Mouse (Mus musculus): ENCODE data around the gene Rag2. TPM values are rescaled to one million over a fixed set of nuclear protein-coding genes. Genes with fewer than 3 reads are reported as not detected.

Gene Rag2
- polyA plus RNA-seq (2012; rRNA removed), result not detected in 2 replicates

DNA sequence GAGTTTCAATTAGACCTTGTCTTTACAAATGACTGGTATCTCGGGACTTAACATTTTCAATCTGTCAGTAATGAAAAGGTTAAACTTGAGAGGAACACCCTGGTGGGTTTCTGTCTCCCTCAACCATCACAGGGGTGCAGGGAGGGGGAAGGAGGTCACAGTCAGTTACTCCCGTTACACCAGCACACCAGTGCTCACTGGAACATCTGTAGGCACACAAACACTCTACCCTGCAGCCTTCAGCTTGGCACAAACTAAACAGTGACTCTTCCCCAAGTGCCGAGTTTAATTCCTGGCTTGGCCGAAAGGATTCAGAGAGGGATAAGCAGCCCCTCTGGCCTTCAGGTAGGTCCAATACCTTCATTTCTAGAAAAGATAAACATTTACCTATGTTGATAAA lies at the start of gene Rag2:
Gene Rag2, plus strand, starts transcription at position 193 of the 400 bp plus-strand sequence.
- DNase-seq, result no peak
- TF ChIP-seq CTCF (IDR thresholded peaks at IDR 0.05; ENCODE audit: insufficient read depth, low read length), result no peak
- no peaks in the 10 kb centered on the region for H3K4me1 ChIP-seq (ENCODE audit: control insufficient read depth, insufficient read depth, low read length)
- 58% methylated on average over 4 of the region's 4 CpGs for WGBS
- no peak within 1 kb of the TSS for H3K4me3 ChIP-seq (replicated peaks; ENCODE audit: extremely low read depth, low read depth, low read length)

DNA sequence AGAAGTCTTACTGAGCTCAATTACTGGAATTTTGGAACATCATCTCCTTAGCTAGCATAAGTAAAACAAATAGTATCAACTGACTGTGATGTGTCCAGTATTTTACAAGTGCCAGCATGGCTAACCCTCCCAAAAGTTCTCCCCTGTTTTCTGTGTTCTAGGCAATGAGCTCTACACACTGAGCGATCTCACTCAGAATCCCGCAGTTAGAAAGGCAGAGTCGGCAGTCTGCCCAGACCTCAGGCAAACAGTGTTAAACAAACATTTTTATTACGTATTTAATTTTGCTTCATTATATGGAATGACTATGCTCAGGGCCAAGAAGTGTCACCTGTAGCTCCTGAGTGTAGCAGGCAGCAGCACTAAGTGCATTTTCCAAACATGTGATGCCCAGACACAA lies 47.3 kb upstream of the Rag2 start:
- Histone ChIP-seq H3K4me3 (replicated peaks; ENCODE audit: extremely low read depth, low read depth, low read length) (no peak overlapping the region), H3K4me1 (ENCODE audit: control insufficient read depth, insufficient read depth, low read length) (no peaks in the 10 kb centered on the region)
- 63% methylated on average over 4 of the region's 4 CpGs for WGBS
- TF ChIP-seq CTCF (IDR thresholded peaks at IDR 0.05; ENCODE audit: insufficient read depth, low read length) (no peak), POLR2A (IDR thresholded peaks at IDR 0.05; ENCODE audit: borderline replicate concordance, extremely low read depth, low read depth, low read length) (no peak)
- no peak for DNase-seq

DNA sequence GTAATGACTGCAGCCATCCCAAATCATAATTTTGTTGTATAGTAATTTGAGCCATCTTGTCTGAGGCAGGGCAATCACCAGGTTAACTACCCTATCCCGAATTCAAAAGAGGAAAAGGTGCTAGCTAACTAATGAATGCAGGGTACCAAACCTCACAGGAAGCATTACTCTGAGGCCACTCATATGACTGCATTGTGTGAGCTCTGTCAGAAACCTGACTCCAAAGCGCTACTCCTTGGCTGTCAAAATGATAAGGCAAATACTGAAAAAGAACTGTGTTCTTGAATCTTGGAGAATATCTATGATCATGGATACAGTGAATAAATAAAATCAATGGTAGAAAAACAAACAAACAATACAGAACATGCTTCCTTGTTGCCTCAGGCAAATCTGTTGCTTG lies 44.5 kb upstream of the Rag2 start:
- TF ChIP-seq CTCF (IDR thresholded peaks at IDR 0.05; ENCODE audit: insufficient read depth, low read length) (no peak), POLR2A (IDR thresholded peaks at IDR 0.05; ENCODE audit: borderline replicate concordance, extremely low read depth, low read depth, low read length) (no peak)
- H3K4me1 ChIP-seq (ENCODE audit: control insufficient read depth, insufficient read depth, low read length), result no peaks in the 10 kb centered on the region
- H3K4me3 ChIP-seq (replicated peaks; ENCODE audit: extremely low read depth, low read depth, low read length), result no peak overlapping the region
- 66% methylated on average over 2 of the region's 2 CpGs for WGBS
- DNase-seq, result no peak

DNA sequence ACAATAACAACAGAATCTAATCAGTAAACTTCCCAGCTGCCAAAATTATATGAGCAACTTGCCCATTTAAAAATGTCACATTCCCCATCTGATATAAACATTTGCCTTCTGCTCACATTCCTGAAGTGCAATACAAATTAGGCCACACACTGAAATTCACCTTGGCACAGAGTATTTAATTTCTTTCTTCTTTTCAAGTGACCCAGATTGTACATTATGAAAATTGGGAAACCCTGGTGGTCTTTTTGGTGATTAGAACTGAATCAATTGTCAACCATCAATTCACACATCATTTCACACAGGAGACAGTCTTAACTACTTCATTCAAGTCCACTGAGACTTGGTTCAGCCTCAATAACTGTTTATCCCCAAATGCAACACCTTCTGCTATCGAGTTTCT lies 44.1 kb upstream of the Rag2 start:
- Histone ChIP-seq H3K4me1 (ENCODE audit: control insufficient read depth, insufficient read depth, low read length) (no peaks in the 10 kb centered on the region), H3K4me3 (replicated peaks; ENCODE audit: extremely low read depth, low read depth, low read length) (no peak overlapping the region)
- TF ChIP-seq POLR2A (IDR thresholded peaks at IDR 0.05; ENCODE audit: borderline replicate concordance, extremely low read depth, low read depth, low read length) (no peak), CTCF (IDR thresholded peaks at IDR 0.05; ENCODE audit: insufficient read depth, low read length) (no peak)
- no peak for DNase-seq
- 52% methylated on average over 1 of the region's 1 CpGs for WGBS

DNA sequence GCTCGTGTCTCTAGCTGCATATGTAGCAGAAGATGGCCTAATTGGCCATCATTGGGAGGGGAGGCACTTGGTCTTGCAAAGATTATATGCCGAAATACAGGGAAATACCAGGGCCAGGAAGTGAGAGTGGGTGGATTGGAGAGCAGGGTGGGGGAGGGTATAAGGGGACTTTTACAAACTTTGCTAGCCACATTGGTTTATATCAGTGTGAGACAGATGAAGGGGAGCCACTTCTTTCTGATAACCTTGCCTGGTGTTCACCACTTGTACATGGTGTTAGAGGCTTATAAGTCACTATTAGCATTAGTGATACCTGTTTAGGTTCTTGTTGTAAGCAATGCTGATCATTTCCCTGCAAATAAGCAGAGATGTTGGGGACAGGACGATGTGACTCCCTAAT lies 43.5 kb upstream of the Rag2 start:
- TF ChIP-seq CTCF (IDR thresholded peaks at IDR 0.05; ENCODE audit: insufficient read depth, low read length), result no peak
- no peak for TF ChIP-seq POLR2A (IDR thresholded peaks at IDR 0.05; ENCODE audit: borderline replicate concordance, extremely low read depth, low read depth, low read length)
- no peaks in the 10 kb centered on the region for H3K4me1 ChIP-seq (ENCODE audit: control insufficient read depth, insufficient read depth, low read length)
- H3K4me3 ChIP-seq (replicated peaks; ENCODE audit: extremely low read depth, low read depth, low read length), result no peak overlapping the region
- 70% methylated on average over 3 of the region's 3 CpGs for WGBS
- DNase-seq, result no peak

DNA sequence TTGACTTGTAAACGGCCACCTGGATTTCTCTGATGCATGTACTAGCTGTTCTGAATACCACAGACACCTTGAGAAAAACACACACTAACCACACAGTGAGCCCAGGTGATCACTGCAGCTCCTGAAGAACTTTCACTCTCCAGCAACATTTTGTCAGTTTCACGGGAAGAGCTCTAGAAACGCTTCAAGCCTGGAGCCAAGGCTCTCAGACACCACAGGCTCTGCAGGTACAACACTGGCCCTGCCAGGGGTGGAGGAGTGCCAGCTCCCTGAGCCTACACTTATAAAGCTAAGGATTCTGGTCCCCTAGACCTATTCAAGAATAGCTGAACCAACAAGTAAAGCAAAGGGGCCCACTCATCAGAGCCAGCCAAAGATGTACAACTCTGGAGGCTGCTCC lies 43.1 kb upstream of the Rag2 start:
- WGBS, result 77% methylated on average over 3 of the region's 3 CpGs
- DNase-seq, result no peak
- TF ChIP-seq CTCF (IDR thresholded peaks at IDR 0.05; ENCODE audit: insufficient read depth, low read length), result no peak
- no peak for TF ChIP-seq POLR2A (IDR thresholded peaks at IDR 0.05; ENCODE audit: borderline replicate concordance, extremely low read depth, low read depth, low read length)
- no peaks in the 10 kb centered on the region for H3K4me1 ChIP-seq (ENCODE audit: control insufficient read depth, insufficient read depth, low read length)
- H3K4me3 ChIP-seq (replicated peaks; ENCODE audit: extremely low read depth, low read depth, low read length), result no peak overlapping the region

DNA sequence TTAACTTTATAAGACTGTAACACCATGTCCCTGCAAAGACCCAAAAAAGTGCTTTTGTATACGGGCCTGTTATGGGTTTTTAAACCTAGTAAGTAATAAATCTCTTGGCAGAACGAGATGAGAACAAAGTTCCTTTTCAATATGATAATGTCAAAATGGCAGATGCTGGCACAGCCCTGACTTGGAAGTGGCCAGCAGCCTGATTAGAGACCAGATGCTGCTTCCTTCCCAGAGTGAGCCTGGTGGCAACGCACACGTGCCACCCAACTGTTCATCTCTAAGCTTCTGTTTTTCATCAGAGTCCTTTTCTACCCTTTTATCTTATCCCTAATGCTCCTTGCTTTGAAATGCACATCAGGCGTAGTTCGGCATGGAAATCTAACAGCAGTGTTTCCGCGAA lies 33.2 kb upstream of the Rag2 start:
- WGBS, result 85% methylated on average over 8 of the region's 8 CpGs
- Histone ChIP-seq H3K4me3 (replicated peaks; ENCODE audit: extremely low read depth, low read depth, low read length) (no peak overlapping the region), H3K4me1 (ENCODE audit: control insufficient read depth, insufficient read depth, low read length) (no peaks in the 10 kb centered on the region)
- no peak for TF ChIP-seq POLR2A (IDR thresholded peaks at IDR 0.05; ENCODE audit: borderline replicate concordance, extremely low read depth, low read depth, low read length)
- DNase-seq, result no peak

DNA sequence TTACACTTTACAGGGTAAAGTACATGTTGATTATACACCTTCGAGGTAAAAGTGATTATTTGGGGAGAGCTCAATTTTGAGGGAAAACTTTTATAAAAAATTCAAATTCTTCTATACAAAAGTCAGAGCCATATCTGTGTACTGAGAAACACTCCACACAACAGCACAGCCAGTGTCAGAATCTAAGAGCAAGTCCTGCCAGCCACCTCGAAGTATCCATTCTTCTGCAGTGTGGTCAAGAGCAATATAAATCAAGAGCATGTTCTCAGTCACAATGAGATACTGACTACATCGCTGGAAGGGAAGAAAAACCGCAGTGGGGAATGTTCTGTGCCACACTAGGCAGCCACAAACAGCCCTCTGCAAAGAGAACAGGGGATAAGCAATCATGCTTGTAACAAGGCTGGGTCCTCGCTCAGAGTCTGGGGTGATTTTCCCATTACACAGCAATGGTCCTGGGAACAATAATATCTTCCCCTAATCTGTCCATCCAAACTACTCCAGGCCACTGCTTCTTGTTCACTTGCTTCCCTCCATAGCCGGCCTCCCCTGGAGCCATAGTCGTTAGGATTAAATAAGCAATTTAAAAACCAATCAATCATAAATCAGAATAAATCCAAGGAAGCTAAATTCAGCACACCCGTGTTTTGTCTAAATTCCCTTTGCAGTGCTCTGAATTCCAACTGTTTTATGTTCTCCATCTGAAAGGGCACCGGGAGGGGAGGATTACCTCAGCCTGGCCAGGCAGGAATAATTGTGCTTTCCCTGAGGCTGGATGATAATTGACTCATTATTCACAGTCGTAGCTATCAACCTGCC lies 32.3 kb upstream of the Rag2 start:
- 58% methylated on average over 10 of the region's 10 CpGs for WGBS
- Histone ChIP-seq H3K4me1 (ENCODE audit: control insufficient read depth, insufficient read depth, low read length) (no peaks in the 10 kb centered on the region), H3K4me3 (replicated peaks; ENCODE audit: extremely low read depth, low read depth, low read length) (no peak overlapping the region)
- TF ChIP-seq CTCF (IDR thresholded peaks at IDR 0.05; ENCODE audit: insufficient read depth, low read length), result no peak
- TF ChIP-seq POLR2A (IDR thresholded peaks at IDR 0.05; ENCODE audit: borderline replicate concordance, extremely low read depth, low read depth, low read length), result no peak
- DNase-seq, result no peak

DNA sequence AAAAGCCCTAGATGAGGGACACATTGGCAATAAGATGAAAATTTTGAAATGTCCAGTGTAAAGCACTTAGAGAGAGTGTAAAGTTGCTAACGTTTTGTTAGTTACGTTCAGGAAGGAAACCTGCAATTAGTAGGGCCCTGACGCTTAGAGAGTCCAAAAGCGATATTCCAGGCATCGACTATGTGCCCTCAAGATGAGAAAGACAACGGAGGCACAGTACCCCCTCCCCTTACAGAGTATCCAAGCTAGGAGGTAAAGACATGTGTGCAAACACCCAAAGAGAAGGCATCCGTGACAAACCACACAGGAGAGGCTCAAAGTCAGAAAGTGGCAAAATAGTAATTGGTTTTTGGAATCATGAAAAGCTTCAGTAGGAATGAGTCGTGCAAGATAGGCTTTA lies 31.6 kb upstream of the Rag2 start:
- Histone ChIP-seq H3K4me1 (ENCODE audit: control insufficient read depth, insufficient read depth, low read length) (no peaks in the 10 kb centered on the region), H3K4me3 (replicated peaks; ENCODE audit: extremely low read depth, low read depth, low read length) (no peak overlapping the region)
- no peak for DNase-seq
- no peak for TF ChIP-seq POLR2A (IDR thresholded peaks at IDR 0.05; ENCODE audit: borderline replicate concordance, extremely low read depth, low read depth, low read length)
- no peak for TF ChIP-seq CTCF (IDR thresholded peaks at IDR 0.05; ENCODE audit: insufficient read depth, low read length)
- 67% methylated on average over 8 of the region's 8 CpGs for WGBS

DNA sequence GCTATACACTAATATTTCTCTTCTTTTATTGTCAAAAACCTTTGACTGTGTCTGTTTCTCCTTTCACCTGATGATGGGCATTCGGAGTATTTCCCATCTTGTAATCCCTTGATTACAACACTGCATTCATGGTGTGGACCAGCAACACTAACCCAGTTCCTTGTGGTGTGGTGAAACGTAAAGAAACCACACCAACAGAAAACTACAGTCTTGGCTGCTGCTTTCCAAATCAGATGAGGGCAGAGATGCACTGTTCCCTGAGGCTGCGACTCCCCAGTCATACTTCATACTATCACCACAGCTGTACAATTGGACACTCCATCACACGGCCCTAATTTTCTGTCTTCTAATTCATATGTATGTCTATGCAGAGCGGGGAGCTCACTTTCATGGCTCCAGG lies 29.8 kb upstream of the Rag2 start:
- no peak for TF ChIP-seq CTCF (IDR thresholded peaks at IDR 0.05; ENCODE audit: insufficient read depth, low read length)
- TF ChIP-seq POLR2A (IDR thresholded peaks at IDR 0.05; ENCODE audit: borderline replicate concordance, extremely low read depth, low read depth, low read length), result no peak
- no peak overlapping the region for H3K4me3 ChIP-seq (replicated peaks; ENCODE audit: extremely low read depth, low read depth, low read length)
- 90% methylated on average over 5 of the region's 5 CpGs for WGBS
- H3K4me1 ChIP-seq (ENCODE audit: control insufficient read depth, insufficient read depth, low read length), result no peaks in the 10 kb centered on the region
- DNase-seq, result no peak

Measured in lung, adult 2 months (tissue).